Mouse (Mus musculus) liver, adult 2 months (tissue): ENCODE data around the gene Bpifa1.

Experiments used
- CTCF ChIP-seq: fragments of 200-500 bp; IDR thresholded peaks from 2 replicates; pipeline ENCODE4 v1.5.1; 2011; ENCODE audit warnings: low read depth, low read length, control low read depth
- POLR2A ChIP-seq: fragments of 200-500 bp; IDR thresholded peaks from 2 replicates; pipeline ENCODE4 v1.6.1; 2011; ENCODE audit warnings: low read length, control low read depth; ENCODE audit not compliant: insufficient read depth; ENCODE audit errors: extremely low read depth

- TF ChIP-seq CTCF (no peak), POLR2A (no peak)
Observed at GRCm38 (mm10) chr2:154193071-154193470, 50.4 kb downstream of the Bpifa1 start.
